Mouse (Mus musculus): ENCODE measurements around the gene Rpl6. TPM values are rescaled to one million over a fixed set of nuclear protein-coding genes. Genes with fewer than 3 reads are reported as not detected.
"Not testable (repeated sequence)": the region's sequence is repeated elsewhere in the genome, so short reads cannot be mapped to it uniquely, and the experiment has no call there.

Rpl6 gene
- total RNA-seq, 2 experiments from 2014 or later, result 521 to 551 TPM

DNA sequence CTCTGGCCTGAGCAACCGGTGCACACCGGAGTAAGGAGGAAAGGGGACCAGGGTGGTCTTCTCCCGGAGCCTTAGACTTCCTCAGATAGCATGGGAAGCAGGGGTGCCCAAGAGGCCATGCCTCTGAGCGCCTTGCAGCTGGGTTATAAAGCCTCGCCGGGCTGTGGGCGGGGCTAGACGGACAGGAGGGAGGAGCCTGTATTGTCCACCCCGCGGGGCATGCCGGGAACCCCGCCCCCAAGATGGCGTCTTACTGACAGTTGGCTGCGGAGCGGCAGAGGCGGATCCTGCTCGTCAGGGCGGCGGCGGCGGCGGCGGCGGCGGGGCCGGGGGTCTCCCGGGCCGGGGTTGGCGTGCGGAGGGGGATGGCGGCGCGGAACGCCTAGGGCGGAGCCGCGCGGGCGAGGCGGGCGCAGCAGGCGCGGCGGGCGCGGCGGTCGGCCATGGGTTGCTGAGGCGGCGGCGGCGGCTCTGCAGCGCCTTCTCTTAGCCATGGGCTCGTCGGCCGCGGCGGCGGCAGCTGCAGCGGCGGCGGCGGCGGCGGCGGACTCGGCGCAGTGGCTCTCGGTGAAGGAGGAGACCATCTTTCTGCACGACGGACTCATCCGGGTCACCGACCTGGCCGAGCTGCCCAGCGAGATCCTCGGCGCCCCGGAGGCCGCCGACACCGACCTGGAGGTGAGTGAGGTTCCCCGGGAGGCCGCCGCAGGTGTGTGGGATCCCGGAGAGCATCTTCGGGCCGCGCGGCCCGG, 15.9 kb downstream of the Rpl6 start, which contains the start of gene Hectd4:
TSS of gene Hectd4 (plus strand) at position 240 of the 752 bp plus-strand sequence.
- DNase-seq (ENCODE audit: low spot score), result peak; percentile 90
- intact Hi-C loops (cut with DNase I), result loop anchor here (5.0 kb wide), 2 partner anchors 157 to 177 kb away; partner anchors contain the start of gene Naa25

DNA sequence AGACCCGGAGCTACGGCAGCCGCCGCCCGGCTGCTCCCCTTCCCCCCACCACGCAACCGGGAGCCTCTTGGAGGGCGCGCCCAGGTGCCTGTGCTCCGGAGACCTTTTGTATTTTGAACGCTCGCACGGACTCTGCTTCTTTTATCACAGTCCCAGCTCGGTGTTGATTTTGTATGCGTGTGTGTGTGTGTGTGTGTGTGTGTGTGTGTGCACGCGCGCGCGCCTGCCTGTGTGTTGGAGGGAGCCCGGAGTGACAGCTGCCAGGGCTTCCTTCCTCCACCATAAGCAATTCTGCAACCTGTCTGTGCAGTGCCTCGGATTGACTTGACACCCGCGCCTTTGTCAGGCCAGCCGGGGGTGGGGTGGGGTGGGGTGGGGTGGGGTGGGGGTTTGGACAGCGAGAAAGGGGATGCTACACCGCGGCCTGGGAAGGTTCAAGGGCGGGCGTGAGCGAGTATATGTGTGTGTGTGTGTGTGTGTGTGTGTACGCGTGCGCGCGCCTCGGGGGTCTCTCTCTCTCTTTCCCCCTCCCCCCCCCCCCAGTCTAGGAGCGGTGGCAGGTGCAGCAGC, 16.5 kb downstream of the Rpl6 start:
- no peak for DNase-seq (ENCODE audit: low spot score)
- intact Hi-C loops (cut with DNase I), result no loop called here

DNA sequence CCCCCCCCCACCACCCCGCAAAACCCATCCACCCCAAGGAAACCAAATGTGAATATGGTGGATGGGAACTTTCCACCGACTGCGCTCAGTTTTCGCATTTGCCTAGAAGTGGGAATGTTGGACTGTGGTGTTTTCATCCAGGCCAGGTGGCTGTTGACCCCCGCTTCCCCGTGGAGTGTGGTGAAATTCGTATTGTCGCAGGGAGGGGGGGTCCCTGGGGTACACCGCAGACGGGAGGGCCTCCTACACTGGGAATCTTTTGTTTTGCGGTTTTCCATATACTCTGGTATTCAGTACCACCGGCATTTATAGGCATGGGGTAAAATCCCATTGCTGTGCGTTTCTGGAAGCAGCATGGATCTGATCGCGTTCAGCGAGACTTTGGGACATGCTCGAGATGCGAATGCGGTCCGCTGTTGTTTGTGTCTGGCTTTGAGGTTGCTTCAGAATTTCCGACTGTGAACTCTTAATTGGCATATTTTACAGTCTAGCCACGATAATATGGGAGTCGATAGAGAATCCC, 17.1 kb downstream of the Rpl6 start:
- intact Hi-C loops (cut with DNase I), result no loop called here
- no peak for DNase-seq (ENCODE audit: low spot score)

DNA sequence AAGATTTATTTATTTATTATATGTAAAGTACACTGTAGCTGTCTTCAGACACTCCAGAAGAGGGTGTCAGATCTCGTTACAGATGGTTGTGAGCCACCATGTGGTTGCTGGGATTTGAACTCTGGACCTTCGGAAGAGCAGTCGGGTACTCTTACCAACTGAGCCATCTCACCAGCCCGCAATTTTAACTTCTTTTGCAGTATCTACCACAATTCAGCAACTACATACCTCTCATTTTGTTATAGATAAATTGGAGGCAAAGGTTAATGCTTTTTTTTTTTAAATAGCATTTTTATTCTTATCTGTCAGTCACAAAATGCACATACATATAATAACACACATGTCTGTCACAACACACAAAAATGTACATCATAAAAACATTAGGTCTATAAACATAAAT, 19.7 kb downstream of the Rpl6 start:
- intact Hi-C loops (cut with DNase I); DNase-seq (ENCODE audit: low spot score): not testable (repeated sequence)

DNA sequence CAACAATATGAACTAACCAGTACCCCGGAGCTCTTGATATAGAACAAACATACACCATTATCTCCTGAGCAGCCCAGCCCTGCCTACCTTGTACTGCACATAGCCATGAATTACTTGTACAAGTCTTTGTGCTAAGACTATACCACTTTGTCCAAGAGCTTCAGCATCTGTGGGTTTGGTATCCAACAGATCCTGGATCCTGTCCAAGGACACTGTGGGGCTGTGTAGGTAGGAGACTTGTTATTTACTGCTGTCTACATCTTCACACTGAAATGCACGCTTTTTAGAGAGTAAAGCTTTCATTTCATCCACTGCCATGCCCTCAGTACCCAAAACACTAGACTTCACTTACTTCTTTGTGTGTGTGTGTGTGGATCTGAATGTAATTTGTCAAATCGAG, 20.6 kb downstream of the Rpl6 start:
- intact Hi-C loops (cut with DNase I), result no loop called here
- no peak for DNase-seq (ENCODE audit: low spot score)

DNA sequence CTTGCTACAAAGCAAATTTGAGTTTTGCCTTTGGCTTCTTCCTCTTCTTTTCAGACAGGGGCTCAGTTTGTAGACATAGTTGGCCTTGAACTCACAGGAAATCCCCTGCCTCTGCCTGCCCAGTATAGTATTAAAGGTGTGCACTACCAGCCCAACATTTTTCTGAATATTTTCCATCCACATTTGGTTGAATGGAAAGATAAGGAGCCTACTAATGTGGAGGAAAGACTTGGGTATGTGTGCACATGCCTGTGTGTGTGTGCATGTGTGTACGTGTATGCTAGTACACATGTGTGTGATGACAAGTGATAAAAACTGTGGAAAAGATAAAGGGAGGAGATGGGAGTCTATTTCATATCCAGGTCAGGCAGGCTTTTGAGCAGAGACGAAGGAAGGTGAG, 21.6 kb downstream of the Rpl6 start:
- intact Hi-C loops (cut with DNase I), result loop anchor here (2.0 kb wide), 1 partner anchor 15 kb away; no protein-coding TSS in a partner anchor
- DNase-seq (ENCODE audit: low spot score), result no peak

DNA sequence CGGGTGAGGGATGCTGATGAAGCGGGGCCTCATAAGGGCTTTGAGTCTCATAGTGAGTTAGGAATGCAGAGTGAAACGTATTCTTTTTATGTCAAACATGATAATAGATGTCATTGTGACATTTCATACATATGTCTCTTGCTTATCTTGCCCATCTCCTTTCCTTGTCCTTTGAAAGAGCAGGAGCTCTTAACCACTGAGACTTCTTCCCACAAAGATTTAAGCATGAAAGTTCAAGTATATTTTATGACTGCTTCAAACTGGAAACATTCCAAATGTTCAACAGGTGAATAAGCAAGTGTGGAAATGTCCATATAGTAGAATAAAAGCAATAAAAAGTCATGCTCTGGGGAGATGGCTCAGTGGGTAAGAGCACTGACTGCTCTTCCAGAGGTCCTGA, 22.1 kb downstream of the Rpl6 start:
- no peak for DNase-seq (ENCODE audit: low spot score)
- intact Hi-C loops (cut with DNase I), result loop anchor here (2.0 kb wide), 1 partner anchor 14 kb away; no protein-coding TSS in a partner anchor

DNA sequence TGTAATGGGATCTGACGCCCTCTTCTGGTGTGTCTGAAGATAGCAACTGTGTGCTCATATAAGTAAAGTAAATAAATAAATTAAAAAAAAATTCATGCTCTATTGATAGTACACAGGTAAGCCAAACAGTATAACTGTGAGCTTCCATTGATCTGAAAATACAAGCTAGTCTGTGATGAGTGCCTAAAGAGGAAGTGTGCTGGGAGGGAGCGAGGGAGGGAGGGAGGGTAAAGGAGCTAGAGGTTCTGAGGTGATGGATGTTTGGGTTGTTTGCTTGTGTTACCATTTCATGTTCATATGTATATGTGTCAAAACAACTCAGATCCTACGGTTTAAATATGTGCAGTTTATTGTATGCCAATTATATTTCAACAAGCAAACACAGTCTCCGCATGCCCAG, 22.6 kb downstream of the Rpl6 start:
- intact Hi-C loops (cut with DNase I), result loop anchor here (2.0 kb wide), 1 partner anchor 14 kb away; no protein-coding TSS in a partner anchor
- DNase-seq (ENCODE audit: low spot score), result no peak

DNA sequence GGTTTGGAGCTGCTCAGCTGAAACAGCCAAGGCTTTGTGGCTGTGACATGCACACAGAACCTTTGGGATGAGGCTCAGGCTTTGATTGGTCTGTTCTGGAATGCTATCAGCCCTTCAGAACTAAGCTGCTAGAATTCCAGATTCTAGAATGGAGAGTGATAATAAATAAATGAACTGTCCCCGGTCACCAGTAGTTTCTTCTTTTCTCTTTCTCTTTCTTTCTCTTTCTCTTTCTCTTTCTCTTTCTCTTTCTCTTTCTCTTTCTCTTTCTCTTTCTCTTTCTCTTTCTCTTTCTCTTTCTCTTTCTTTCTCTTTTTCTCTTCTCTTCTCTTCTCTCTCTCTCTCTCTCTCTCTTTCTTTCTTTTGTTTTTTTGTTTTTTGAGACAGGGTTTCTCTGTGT, 23.0 kb downstream of the Rpl6 start:
- intact Hi-C loops (cut with DNase I), result loop anchor here (2.0 kb wide), 1 partner anchor 13 kb away; no protein-coding TSS in a partner anchor
- DNase-seq (ENCODE audit: low spot score), result not testable (repeated sequence)

DNA sequence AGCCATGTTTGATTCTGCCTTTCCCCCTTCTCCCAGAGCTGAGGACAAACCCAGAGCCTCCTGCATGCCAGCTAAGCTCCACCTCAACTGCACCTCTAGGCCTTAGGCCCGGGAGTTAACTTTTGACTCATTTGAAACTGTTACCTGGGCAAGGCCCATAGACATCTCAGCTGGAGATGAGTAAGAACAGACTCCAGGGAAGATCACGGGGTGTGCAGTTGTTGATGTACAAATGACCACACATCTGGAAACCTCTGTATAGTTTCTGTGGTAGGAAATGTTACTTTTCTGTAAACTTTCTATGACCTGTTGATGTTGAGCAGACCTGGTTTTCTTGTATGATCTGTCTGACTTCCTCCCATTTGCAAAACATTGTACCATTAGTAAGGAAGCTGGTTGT, 24.9 kb downstream of the Rpl6 start:
- no peak for DNase-seq (ENCODE audit: low spot score)
- intact Hi-C loops (cut with DNase I), result no loop called here

DNA sequence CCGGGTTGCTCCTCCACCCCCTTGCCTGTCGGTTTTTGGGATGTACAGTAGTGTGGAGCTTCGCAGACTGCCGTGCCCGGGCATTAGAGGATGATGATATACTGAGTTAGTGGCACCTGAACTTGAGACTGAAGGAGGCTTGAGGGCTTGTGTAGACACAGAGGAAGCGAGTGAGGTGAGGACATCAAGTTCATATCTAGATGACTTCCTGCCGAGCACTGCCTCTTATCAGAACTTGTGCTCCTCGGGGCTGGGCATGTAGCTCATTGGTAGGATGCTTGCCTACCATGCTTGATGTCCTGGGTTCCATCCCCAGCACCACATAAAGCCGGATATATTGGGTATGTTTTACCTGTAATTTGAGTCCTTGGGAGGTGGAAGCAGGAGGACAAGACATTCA, 26.5 kb downstream of the Rpl6 start:
- intact Hi-C loops (cut with DNase I), result no loop called here
- DNase-seq (ENCODE audit: low spot score), result no peak

DNA sequence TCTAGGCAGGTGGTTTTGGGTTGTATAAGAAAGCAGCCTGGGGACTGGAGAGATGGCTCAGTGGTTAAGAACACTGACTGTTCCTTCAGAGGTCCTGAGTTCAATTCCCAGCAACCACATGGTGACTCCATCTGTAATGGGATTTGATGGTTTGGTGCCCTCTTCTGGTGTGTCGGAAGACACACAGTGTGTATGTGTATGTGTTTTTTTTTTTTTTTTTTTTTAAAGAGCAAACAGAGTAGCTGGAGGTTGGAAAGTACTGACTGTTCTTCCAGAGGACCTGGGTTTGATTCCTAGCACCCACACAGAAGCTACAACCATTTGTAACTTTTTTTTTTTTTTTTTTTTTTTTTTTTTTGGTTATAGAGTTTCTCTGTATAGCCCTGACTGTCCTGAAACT, 28.5 kb downstream of the Rpl6 start:
- no peak for DNase-seq (ENCODE audit: low spot score)
- intact Hi-C loops (cut with DNase I), result no loop called here

DNA sequence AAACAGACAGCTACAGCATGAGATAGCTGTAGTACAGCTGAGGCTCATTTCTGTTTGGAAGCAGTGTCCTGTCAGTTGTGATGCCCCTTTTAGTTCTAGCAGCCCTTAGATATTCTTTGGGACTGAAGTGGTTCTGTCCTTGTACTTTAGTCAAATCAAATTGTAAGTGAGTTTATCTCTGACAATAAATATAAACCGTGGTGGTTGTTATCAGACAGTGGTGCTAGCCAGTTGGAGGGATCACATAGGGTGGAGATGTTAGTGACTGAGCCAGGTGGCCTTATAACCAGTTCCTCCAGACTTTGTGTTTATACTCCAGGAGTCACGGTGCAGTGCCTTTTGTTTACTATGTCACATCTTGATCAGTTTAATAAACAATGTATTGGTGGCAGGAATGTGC, 29.4 kb downstream of the Rpl6 start:
- DNase-seq (ENCODE audit: low spot score), result no peak
- intact Hi-C loops (cut with DNase I), result no loop called here

DNA sequence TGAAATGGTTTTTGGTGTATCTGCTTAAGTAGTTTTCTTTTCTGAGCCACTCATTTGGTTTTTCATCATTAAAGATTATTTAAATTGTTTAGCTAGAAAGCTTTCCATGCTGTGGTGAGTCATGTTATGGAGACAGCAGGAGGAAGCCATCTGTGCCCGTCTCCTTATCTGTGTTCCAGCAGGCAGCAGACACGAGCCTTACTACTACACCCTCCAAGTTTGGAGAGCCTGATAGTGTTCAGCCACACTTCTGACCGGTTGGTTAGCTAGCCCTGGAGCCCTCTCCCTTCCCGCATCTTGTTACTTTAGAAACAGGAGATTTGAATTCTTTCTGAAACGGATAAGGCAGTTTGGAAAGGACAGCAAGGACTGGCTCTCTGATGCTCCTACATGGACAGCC, 31.9 kb downstream of the Rpl6 start:
- DNase-seq (ENCODE audit: low spot score), result no peak
- intact Hi-C loops (cut with DNase I), result no loop called here

DNA sequence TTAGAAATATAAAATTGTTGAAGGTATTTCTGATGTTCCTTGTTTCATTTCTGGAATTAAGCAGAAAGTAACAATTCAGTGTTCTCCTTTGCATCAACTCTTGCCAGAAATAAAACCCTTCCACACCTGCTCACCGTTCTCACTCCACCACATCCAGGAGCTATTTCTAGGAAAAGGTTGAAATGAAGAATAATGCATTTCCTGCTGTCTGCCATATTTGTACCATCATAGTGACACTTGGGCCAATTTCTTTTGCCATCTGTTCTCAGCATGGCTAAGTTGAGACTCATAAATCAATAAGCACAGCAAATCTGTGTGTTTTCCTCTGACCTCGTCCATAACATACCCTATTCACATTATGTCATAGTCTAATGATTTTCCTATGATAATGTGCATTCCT, 33.9 kb downstream of the Rpl6 start:
- DNase-seq (ENCODE audit: low spot score), result no peak
- intact Hi-C loops (cut with DNase I), result no loop called here

DNA sequence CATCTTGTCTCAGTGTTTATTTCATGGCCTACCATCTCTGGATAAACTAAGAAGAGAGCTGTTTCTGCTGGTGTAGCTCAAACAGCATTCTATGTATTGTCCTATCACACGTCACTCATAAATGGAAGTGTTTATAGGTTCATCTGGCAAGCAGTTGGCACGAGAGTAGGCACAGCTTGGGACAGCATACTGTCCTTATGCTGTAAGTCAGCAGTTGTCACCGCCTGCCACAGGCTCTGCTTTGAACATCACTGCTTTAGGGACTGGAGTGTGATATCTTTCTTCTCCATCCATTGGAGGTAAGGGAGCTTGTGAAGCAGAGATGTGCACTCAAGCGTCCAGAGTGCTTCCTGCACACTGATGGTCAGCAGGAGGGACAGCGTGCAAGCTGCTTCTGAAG, 35.6 kb downstream of the Rpl6 start:
- no peak for DNase-seq (ENCODE audit: low spot score)
- intact Hi-C loops (cut with DNase I), result loop anchor here (2.0 kb wide), 1 partner anchor 13 kb away; no protein-coding TSS in a partner anchor

DNA sequence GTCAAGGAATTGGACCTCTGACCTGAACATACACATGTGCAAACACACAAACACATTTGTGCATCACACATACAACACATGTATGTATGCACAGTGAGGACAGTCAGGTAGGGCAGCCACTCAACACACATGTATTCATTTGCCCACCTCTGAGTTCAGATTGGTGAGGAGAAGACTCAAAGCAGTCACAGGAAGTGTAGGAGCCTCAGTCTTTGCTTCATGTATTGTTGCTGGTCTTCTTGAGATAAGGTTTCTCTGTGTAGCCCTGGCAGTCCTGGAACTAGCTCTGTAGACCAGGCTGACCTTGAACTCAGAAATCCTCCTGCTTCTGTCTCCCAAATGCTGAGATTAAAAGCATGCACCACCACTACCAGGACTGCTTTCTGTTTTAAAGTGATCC, 36.9 kb downstream of the Rpl6 start:
- DNase-seq (ENCODE audit: low spot score), result no peak
- intact Hi-C loops (cut with DNase I), result loop anchor here (2.0 kb wide), 1 partner anchor 14 kb away; no protein-coding TSS in a partner anchor

DNA sequence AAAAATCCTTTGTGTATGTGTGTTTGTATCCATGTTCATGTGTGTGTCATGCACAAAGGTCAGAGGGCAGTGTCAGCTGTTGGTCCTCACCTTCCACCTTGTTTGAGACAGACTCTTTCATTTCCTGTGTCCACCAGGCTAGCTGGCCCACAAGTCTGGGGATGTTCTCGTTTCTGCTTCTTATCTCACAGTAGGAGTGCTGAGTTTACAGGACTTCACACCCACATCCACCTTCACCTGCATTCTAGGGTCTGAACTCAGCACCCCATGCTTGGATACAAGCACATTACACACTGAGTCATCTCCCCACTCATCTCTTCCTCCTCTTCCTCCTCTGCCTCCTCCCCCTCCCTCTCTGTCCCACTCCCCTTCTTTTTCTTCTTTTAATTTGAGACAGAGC, 38.0 kb downstream of the Rpl6 start:
- no peak for DNase-seq (ENCODE audit: low spot score)
- intact Hi-C loops (cut with DNase I), result no loop called here

DNA sequence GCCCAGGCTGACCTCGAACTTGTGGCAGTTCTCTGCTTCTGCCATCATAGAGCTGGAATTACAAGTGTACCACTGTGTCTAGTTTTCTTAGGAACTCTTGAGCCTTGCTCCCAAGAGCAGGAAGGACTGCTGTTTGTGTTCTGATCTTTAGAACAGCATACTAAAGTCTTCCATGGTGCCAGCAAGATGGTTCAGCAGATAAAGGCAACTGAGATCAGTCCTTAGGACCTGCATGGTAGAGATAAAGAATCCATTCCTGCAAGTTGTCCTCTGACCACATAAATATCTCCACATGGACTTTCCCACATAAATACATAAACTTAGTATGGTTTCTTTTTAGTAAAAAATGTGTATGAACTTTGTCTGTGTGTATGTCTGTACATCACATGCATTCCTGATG, 38.4 kb downstream of the Rpl6 start:
- intact Hi-C loops (cut with DNase I), result no loop called here
- no peak for DNase-seq (ENCODE audit: low spot score)

DNA sequence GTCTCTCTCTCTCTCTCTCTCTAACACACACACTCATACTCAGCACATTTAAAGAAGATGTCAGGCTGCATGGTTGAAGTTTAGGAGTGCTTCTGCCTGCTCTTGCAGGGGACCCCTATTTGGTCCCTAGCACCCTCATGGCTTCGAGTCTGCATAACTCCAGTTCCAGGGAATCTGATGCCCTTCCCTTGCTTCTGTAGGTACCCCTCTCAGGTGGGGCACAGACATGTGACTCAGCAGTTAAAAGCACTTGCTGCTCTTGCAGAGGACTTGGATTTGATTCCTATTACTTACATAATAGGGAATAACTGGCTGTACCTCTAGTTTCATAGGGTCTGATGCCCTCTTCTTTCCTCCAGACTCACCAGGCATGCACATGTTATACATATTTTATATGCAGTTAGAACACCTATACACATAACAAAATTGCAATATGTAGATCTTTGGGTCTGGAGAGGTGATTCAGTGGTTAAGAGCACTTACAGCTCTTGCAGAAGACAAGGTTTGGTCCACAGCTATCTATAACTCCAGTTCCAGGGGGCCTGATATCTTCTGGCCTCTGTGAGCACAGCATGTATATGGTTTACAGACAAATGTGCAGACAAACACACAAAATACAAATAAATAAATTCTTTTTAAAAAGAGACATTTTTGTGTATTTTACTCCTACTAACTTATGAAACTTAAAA, 39.5 kb downstream of the Rpl6 start:
- intact Hi-C loops (cut with DNase I), result no loop called here
- no peak for DNase-seq (ENCODE audit: low spot score)

DNA sequence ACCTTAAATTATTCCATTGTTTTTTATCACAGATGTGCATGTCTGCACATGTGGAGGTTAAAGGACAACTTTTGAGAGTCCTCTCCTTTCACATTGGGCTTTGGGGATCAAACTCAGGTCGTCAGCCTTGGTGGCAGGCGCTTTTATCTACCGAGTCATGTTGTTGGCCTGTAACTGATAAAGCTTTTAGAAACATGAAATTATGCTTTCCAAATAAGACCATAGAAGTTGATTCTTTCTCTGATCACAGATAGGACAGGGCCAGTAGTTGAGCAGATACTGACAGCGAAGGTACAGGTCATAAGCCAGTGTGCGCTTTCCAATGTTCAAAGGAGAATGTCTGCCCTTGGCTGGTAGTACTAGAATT, 40.1 kb downstream of the Rpl6 start:
- intact Hi-C loops (cut with DNase I), result no loop called here
- DNase-seq (ENCODE audit: low spot score), result no peak

All from heart, postnatal 25 days (tissue).